Mouse (Mus musculus): Measurements from ENCODE around the gene Rab1a.

DNA sequence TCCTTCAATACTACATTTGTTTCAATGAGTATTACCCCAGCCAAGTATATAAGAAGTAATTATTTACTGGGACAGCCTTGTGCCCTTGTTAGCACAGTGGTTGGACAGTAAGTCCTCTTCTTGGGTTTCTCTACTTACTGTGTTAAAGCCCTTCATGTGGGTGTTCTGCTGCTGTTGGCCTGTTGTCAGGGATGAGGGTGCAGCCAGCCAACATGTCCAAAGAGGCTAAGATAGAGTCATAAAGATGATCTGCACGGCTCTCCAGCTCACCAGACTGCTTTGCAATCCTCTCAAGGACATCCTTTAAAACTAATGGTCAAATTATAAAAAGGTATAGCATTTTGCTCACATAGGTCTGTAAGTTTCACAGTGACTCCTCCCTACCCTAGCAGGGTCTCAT, 29.1 kb downstream of the Rab1a start:
- TF ChIP-seq CTCF (IDR thresholded peaks at IDR 0.05; ENCODE audit: insufficient read depth, low read length) (no peak), POLR2A (IDR thresholded peaks at IDR 0.05; ENCODE audit: borderline replicate concordance, extremely low read depth, low read depth, low read length) (no peak)
